Mouse (Mus musculus): Measurements from ENCODE around the gene Arhgef25.

- TF ChIP-seq POLR2A (IDR thresholded peaks at IDR 0.05; ENCODE audit: low read depth, low read length) (no peak), CTCF (conservative IDR thresholded peaks at IDR 0.05; ENCODE audit: insufficient read depth, insufficient read length, low read depth, low read length) (no peak)
Observed at GRCm38 (mm10) chr10:127187371-127188078, 2.4 kb downstream of the Arhgef25 start.

Measured in kidney, adult 2 months (tissue).